ENCODE assay signal across 10 mouse cellular contexts in genomic region chr16:18083231-18083951, GRCm38 (mm10). TPM values are rescaled to one million over a fixed set of nuclear protein-coding genes. Genes with fewer than 3 reads are reported as not detected.
A peak's percentile ranks its signal among the peaks of the same experiment; 100 is the strongest.
DNase-seq lines count a peak whose midpoint lies in the region; ATAC-seq and TF ChIP-seq lines count a peak whose summit lies in the region.
"Had no signal": no experiment of that assay in that cellular context is flagged by ENCODE, and none has a peak within 500 bp of the region (broad histone marks: within the 10 kb centered on the region; RNA-seq: fewer than 3 reads in every experiment).

No protein-coding gene starts in this region.

- no peaks in the 10 kb centered on the region for H3K9me3 ChIP-seq in midbrain, embryonic 14.5 days (ENCODE audit: control insufficient read depth, low read length)
- no peaks in the 10 kb centered on the region for H3K9me3 ChIP-seq in midbrain, embryonic 10.5 days (replicated peaks)

- H3K27me3 ChIP-seq in midbrain, embryonic 14.5 days (ENCODE audit: control insufficient read depth, insufficient read depth, low read length): peaks cover 10% of the 10 kb centered on the region; the same call in 1 of the 2 replicates
- peaks cover 14% of the 10 kb centered on the region for H3K27me3 ChIP-seq in midbrain, embryonic 10.5 days (ENCODE audit: low read depth, poor library complexity, severe bottlenecking)
- H3K27me3 ChIP-seq: Patski had no signal

- no peak overlapping the region for H3K4me3 ChIP-seq in midbrain, embryonic 14.5 days (replicated peaks; ENCODE audit: low read depth, low read length)
- H3K4me3 ChIP-seq in midbrain, embryonic 10.5 days: no peak overlapping the region

- intact Hi-C loops in gastrocnemius, postnatal 14 days (cut with DNase I; ENCODE audit: low total_unique reads): no loop called here

- no peak overlapping the region for H3K4me2 ChIP-seq in midbrain, embryonic 14.5 days (ENCODE audit: low read length)
- H3K4me2 ChIP-seq: lung, embryonic 14.5 days had no signal

- H3K9ac ChIP-seq in midbrain, embryonic 14.5 days (replicated peaks; ENCODE audit: low read length): no peak overlapping the region
- H3K9ac ChIP-seq: lung, embryonic 14.5 days had no signal

- H3K36me3 ChIP-seq in midbrain, embryonic 14.5 days (ENCODE audit: control insufficient read depth, insufficient read depth, low read length): no peaks in the 10 kb centered on the region
- peaks cover 6% of the 10 kb centered on the region; the same call in 1 of the 2 replicates for H3K36me3 ChIP-seq in midbrain, embryonic 10.5 days

- peak; percentile 8 for DNase-seq in midbrain, embryonic 14.5 days
- no peak for DNase-seq in midbrain, embryonic 10.5 days (ENCODE audit: low spot score)
- peak; percentile 35 for DNase-seq in brain, embryonic 14.5 days (ENCODE audit: low read depth)
- peak; percentile 55 for DNase-seq in gastrocnemius, postnatal 14 days
- DNase-seq in kidney, postnatal 10 days: peak; percentile 72
- DNase-seq in lung, postnatal 36 days: peak; percentile 66
- no peak for DNase-seq in spleen, postnatal 36 days (ENCODE audit: low spot score in 2 of 2)
- no peak for DNase-seq in embryo, embryonic 11 days
- DNase-seq: lung, embryonic 14.5 days had no signal

- TF ChIP-seq POLR2A in brain, embryonic 14.5 days (IDR thresholded peaks at IDR 0.05; ENCODE audit: borderline replicate concordance, extremely low read depth, insufficient read depth, insufficient read length, poor library complexity, severe bottlenecking): no peak

- 81% methylated on average over 18 of the region's 18 CpGs for WGBS in midbrain, embryonic 14.5 days
- 85% methylated on average over 18 of the region's 18 CpGs for WGBS in midbrain, embryonic 10.5 days

- TF ChIP-seq CTCF in brain, embryonic 14.5 days (IDR thresholded peaks at IDR 0.05; ENCODE audit: borderline replicate concordance, extremely low read depth, insufficient read depth, insufficient read length): no peak

- no peak for ATAC-seq in midbrain, embryonic 14.5 days (ENCODE audit: low FRiP score, low TSS enrichment)
- ATAC-seq: Patski had no signal

- no peak overlapping the region for H3K27ac ChIP-seq in midbrain, embryonic 14.5 days (replicated peaks; ENCODE audit: low read depth, low read length)
- no peak overlapping the region for H3K27ac ChIP-seq in midbrain, embryonic 10.5 days (replicated peaks)

- H3K4me1 ChIP-seq in midbrain, embryonic 14.5 days (ENCODE audit: control insufficient read depth, insufficient read depth, low read length): peaks cover 3% of the 10 kb centered on the region
- peaks cover 25% of the 10 kb centered on the region for H3K4me1 ChIP-seq in midbrain, embryonic 10.5 days

RNA-seq across cellular contexts. Expression of gene Prodh, which starts 6.6 kb away (rescaled TPM):
- polyA plus RNA-seq in midbrain, embryonic 14.5 days (2014; fragmentation: Nextera tagmentation; extraction: Ambion mirVana): 3.3 and 4.0 TPM in 2 replicates
- polyA plus RNA-seq in midbrain, embryonic 10.5 days (2016; fragmentation: Nextera tagmentation; extraction: Ambion mirVana): 13.0 and 15.1 TPM in 2 replicates
- polyA plus RNA-seq in brain, embryonic 14.5 days (2012; rRNA removed): 6.5 and 8.0 TPM in 2 replicates
- 10 to 100 TPM in 1 of 2 experiments, 1 to 10 TPM in 1; 2.7 to 11.8 TPM for total RNA-seq in gastrocnemius, postnatal 14 days (2021)

RNA-seq across cellular contexts. Expression of gene Dgcr6, which starts 30.7 kb away (rescaled TPM):
- 157 and 187 TPM in 2 replicates for polyA plus RNA-seq in midbrain, embryonic 14.5 days (2014; fragmentation: Nextera tagmentation; extraction: Ambion mirVana)
- 158 and 162 TPM in 2 replicates for polyA plus RNA-seq in midbrain, embryonic 10.5 days (2016; fragmentation: Nextera tagmentation; extraction: Ambion mirVana)
- polyA plus RNA-seq in brain, embryonic 14.5 days (2012; rRNA removed): 110 and 137 TPM in 2 replicates
- total RNA-seq in gastrocnemius, postnatal 14 days (2021): 10 to 100 TPM; 26.6 to 28.5 TPM

RNA-seq across cellular contexts. Expression of gene Rtn4r, which starts 44.1 kb away (rescaled TPM):
- polyA plus RNA-seq in midbrain, embryonic 14.5 days (2014; fragmentation: Nextera tagmentation; extraction: Ambion mirVana): 18.6 and 28.6 TPM in 2 replicates
- polyA plus RNA-seq in midbrain, embryonic 10.5 days (2016; fragmentation: Nextera tagmentation; extraction: Ambion mirVana): 1.8 and 2.2 TPM in 2 replicates
- polyA plus RNA-seq in brain, embryonic 14.5 days (2012; rRNA removed): 50.3 and 52.5 TPM in 2 replicates
- under 1 TPM; 0.18 to 0.21 TPM for total RNA-seq in gastrocnemius, postnatal 14 days (2021)

Comparison
In these comparisons a context has a peak if more than half of its experiments do, and no peak if none do; other contexts are left out.
1. DNase-seq: peak in midbrain, embryonic 14.5 days (single experiment), brain, embryonic 14.5 days (single experiment), gastrocnemius, postnatal 14 days (single experiment), kidney, postnatal 10 days (single experiment) and lung, postnatal 36 days (single experiment); none in midbrain, embryonic 10.5 days (single experiment), spleen, postnatal 36 days (0 of 2) and embryo, embryonic 11 days (single experiment).